Mouse (Mus musculus) cerebellum, adult 2 months (tissue): Measurements from ENCODE around the gene Kctd20.

Source experiments
- CTCF ChIP-seq: fragments of 200-500 bp; IDR thresholded peaks from 2 replicates; pipeline ENCODE4 v1.5.1; 2011; ENCODE audit warnings: low read depth, mild to moderate bottlenecking, control low read depth, low read length, moderate library complexity, borderline replicate concordance; ENCODE audit not compliant: insufficient read depth
- POLR2A ChIP-seq: fragments of 200-500 bp; IDR thresholded peaks from 2 replicates; pipeline ENCODE4 v1.6.1; 2011; ENCODE audit warnings: low read length, control low read depth, borderline replicate concordance; ENCODE audit not compliant: insufficient read depth

GRCm38 (mm10) chr17:28954416-28954815 is 2.7 kb downstream of the Kctd20 start:
- TF ChIP-seq POLR2A (no peak), CTCF (no peak)
